Mouse (Mus musculus) liver, embryonic 14.5 days (tissue): ENCODE measurements around the gene Syne1. TPM values are rescaled to one million over a fixed set of nuclear protein-coding genes. Genes with fewer than 3 reads are reported as not detected.

Experiments
- ATAC-seq: fragments of 200-750 bp; cut with Nextera tagmentation; 2 replicates; pipeline ENCODE4 v1.8.0; 2017; ENCODE audit warnings: moderate number of reproducible peaks, mild to moderate bottlenecking, moderate library complexity; ENCODE audit not compliant: insufficient read depth
- DNase-seq, 3 experiments: peaks; one replicate each; pipeline ENCODE4 v3.0.0-alpha.2; 2012 to 2013; ENCODE audit warnings: low read depth in 3 of 3, low spot score in 3 of 3
- H3K27ac ChIP-seq: fragments of 300-500 bp; sonication (generic); 2 replicates; pipeline ENCODE4 v1.5.1; 2014; ENCODE audit warnings: moderate library complexity, mild to moderate bottlenecking, control low read depth, inconsistent platforms
- H3K27me3 ChIP-seq: fragments of 300-500 bp; sonication (generic); 2 replicates; pipeline ENCODE4 v1.6.1; 2014; ENCODE audit warnings: mild to moderate bottlenecking, low read length, moderate library complexity; ENCODE audit not compliant: control insufficient read depth, insufficient read depth
- H3K36me3 ChIP-seq: fragments of 300-500 bp; sonication (generic); replicated peaks from 2 replicates; pipeline ENCODE4 v1.6.1; 2014; ENCODE audit warnings: low read depth; ENCODE audit not compliant: control insufficient read depth, insufficient read depth
- H3K4me1 ChIP-seq, 2 experiments: fragments of 200-500 bp in 1 of 2; fragments of 300-500 bp in 1 of 2; sonication (generic) in 1 of 2; replicated peaks; 2 replicates each; pipeline ENCODE4 v1.6.1; 2012 to 2014; ENCODE audit warnings: antibody characterized with exemption in 1 of 2, inconsistent platforms in 1 of 2, low read length in 1 of 2; ENCODE audit not compliant: control insufficient read depth in 2 of 2, insufficient read depth in 2 of 2
- H3K4me2 ChIP-seq: fragments of 300-500 bp; sonication (generic); 2 replicates; pipeline ENCODE4 v1.6.1; 2014; ENCODE audit warnings: low read depth, mild to moderate bottlenecking, control low read depth, moderate library complexity
- H3K4me3 ChIP-seq, 2 experiments: fragments of 200-500 bp in 1 of 2; fragments of 300-500 bp in 1 of 2; sonication (generic) in 1 of 2; 2 replicates each; pipeline ENCODE4 v1.5.1; 2012 to 2014; ENCODE audit warnings: low read depth in 2 of 2, low read length in 2 of 2, mild to moderate bottlenecking in 2 of 2, control low read depth in 1 of 2, inconsistent platforms in 1 of 2, moderate library complexity in 1 of 2; ENCODE audit not compliant: insufficient read depth in 1 of 2
- H3K9ac ChIP-seq: fragments of 300-500 bp; sonication (generic); replicated peaks from 2 replicates; pipeline ENCODE4 v1.6.1; 2014; ENCODE audit warnings: mild to moderate bottlenecking, control low read depth, moderate library complexity
- H3K9me3 ChIP-seq: fragments of 300-500 bp; sonication (generic); 2 replicates; pipeline ENCODE4 v1.6.1; 2016; ENCODE audit warnings: low read length, mixed read lengths; ENCODE audit not compliant: control insufficient read depth
- CTCF ChIP-seq: IDR thresholded peaks from 2 replicates; pipeline ENCODE4 v1.5.1; 2016; ENCODE audit warnings: antibody characterized with exemption, low read depth, control low read depth
- EP300 ChIP-seq: IDR thresholded peaks from 2 replicates; pipeline ENCODE4 v1.6.1; 2016; ENCODE audit warnings: antibody characterized with exemption, low read depth
- WGBS: fragments of 180-500 bp; shearing (Covaris S2); extraction: QIAGEN DNeasy Blood & Tissue Kit; methylation state at CpG from one replicate; pipeline ENCODE4 v1.1.7; 2014; ENCODE audit not compliant: insufficient replicate concordance; 5-methylcytosine and 5-hydroxymethylcytosine counted together
- polyA plus RNA-seq, 2 experiments: library from polyadenylated mRNA; depleted of rRNA in 1 of 2; stranded (reverse) in 1 of 2; unstranded in 1 of 2; fragments of >200 nt; fragmentation: Nextera tagmentation in 1 of 2; extraction: Ambion mirVana in 1 of 2; gene quantifications; 2 replicates each; pipeline versions ENCODE4 v1.2.1 to v1.2.3; 2012 to 2014

Gene Syne1
- polyA plus RNA-seq (2012; rRNA removed) (2.6 and 3.1 TPM in 2 replicates), polyA plus RNA-seq (2014; fragmentation: Nextera tagmentation; extraction: Ambion mirVana) (3.1 and 3.6 TPM in 2 replicates)

DNA sequence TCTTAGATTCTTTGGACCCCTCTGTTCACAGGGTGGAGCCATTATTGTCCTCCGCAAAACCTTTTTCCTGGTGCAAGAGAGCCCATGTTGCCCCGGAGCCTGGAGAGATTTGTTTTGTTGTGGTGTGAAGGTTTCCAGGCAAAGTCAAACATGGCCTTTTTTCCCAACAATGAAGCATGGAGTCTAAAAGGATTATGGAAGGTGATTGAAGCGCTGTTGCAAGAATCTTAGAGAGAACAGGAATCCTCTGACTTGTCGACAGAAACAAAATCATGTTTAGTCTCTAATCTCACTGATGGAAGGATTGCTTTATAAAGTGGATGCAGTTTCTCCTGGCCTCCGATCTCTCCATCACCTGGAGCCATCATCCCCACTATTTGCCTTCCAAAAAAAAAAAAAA, at the start of gene Syne1:
Gene Syne1 (minus strand): TSS at position 101 of the 400 bp plus-strand sequence.
- Histone ChIP-seq H3K27me3 (no peaks in the 10 kb centered on the region; the same call in 1 of the 2 replicates), H3K36me3 (no peaks in the 10 kb centered on the region), H3K4me1 (no peaks in the 10 kb centered on the region), H3K27ac (no peak within 1 kb of the TSS), H3K4me2 (peak within 1 kb of the TSS; percentile 62), H3K4me3 (peak within 1 kb of the TSS; percentile 47 to 57), H3K9me3 (no peaks in the 10 kb centered on the region), H3K9ac (peak within 1 kb of the TSS; percentile 9; the same call in 1 of the 2 replicates)
- ATAC-seq (no peak), DNase-seq (no peak)
- no peak for TF ChIP-seq CTCF
- TF ChIP-seq EP300, result no peak
- 64% methylated on average over 5 of the region's 5 CpGs for WGBS

- no peaks in the 10 kb centered on the region for H3K9me3 ChIP-seq
- no peak overlapping the region for H3K27ac ChIP-seq
- no peaks in the 10 kb centered on the region for H3K36me3 ChIP-seq
- 0 out of 4 replicates have a peak, but pooled peaks cover 0 to 1% of the 10 kb centered on the region in 2 experiments for H3K4me1 ChIP-seq
- H3K4me3 ChIP-seq, result no peak overlapping the region
- no peak overlapping the region for H3K4me2 ChIP-seq
- TF ChIP-seq EP300 (no peak), CTCF (peak; percentile 69)
- ATAC-seq, result no peak
- no peak overlapping the region for H3K9ac ChIP-seq
- 17% methylated on average over 7 of the region's 7 CpGs for WGBS
- peak; percentile 24 to 32 (median 25) for DNase-seq
- no peaks in the 10 kb centered on the region for H3K27me3 ChIP-seq
Measured at GRCm38 (mm10) chr10:5600123-5600522, 48.8 kb upstream of the Syne1 start.

DNA sequence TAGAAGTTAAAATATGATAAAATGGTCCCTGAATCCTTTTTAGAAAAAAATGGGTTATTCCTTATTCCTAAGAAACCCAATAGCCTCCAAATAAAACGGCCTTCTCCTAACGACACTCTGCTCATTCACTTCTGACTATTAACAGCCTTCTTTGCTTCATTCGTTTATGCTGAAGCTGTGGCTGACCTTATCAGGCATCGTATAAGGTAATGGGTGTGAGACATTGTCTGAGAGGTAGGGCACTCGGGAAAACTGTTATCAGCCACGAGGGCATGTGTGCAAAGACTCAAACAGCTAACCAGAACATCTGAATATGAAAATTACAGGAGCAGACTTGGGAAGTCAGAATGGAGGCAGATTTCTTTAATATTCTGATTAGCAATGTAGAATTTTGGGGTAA, 45.3 kb upstream of the Syne1 start:
- no peaks in the 10 kb centered on the region for H3K27me3 ChIP-seq
- no peak overlapping the region for H3K4me3 ChIP-seq
- H3K9me3 ChIP-seq, result no peaks in the 10 kb centered on the region
- H3K4me2 ChIP-seq, result no peak overlapping the region
- WGBS, result 11% methylated on average over 6 of the region's 6 CpGs
- DNase-seq (no peak), ATAC-seq (no peak)
- no peak overlapping the region for H3K27ac ChIP-seq
- peaks cover 0 to 7% of the 10 kb centered on the region in 2 experiments; a peak in 2 of 4 replicates for H3K4me1 ChIP-seq
- no peak overlapping the region for H3K9ac ChIP-seq
- TF ChIP-seq EP300, result no peak
- TF ChIP-seq CTCF, result no peak
- no peaks in the 10 kb centered on the region for H3K36me3 ChIP-seq

DNA sequence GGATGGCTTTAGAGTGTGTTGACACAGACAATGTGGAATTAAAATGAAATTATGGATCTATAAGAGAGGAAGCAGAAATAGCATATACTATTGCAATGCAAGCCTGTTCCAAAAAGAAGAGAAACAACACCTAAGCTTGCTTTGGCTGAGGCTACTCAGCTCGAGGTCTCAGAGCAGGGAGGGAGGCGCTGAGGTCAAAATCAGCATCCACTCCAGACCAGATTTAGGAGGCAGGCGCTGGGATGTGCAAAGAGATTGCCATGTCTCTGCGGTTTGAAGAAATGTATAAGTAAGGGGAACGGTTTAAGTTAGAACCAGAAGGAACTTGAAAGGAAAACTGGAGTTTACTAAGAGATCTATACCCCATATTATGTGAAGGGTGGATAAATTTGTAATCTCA, 43.2 kb upstream of the Syne1 start:
- Histone ChIP-seq H3K9me3 (no peaks in the 10 kb centered on the region), H3K9ac (no peak overlapping the region), H3K4me2 (no peak overlapping the region; the same call in 1 of the 2 replicates), H3K27ac (no peak overlapping the region), H3K4me3 (0 out of 4 replicates have a peak overlapping the region, but pooled peaks of 1 of the 2 experiments have one; percentile 13), H3K36me3 (no peaks in the 10 kb centered on the region), H3K27me3 (no peaks in the 10 kb centered on the region), H3K4me1 (peaks cover 0 to 7% of the 10 kb centered on the region in 2 experiments; a peak in 2 of 4 replicates)
- WGBS, result 32% methylated on average over 5 of the region's 5 CpGs
- ATAC-seq, result no peak
- no peak for TF ChIP-seq CTCF
- TF ChIP-seq EP300, result no peak
- DNase-seq, result no peak

GRCm38 (mm10) chr10:5593464-5593863, 42.2 kb upstream of the Syne1 start, which contains the start of gene Myct1:
TSS of gene Myct1 (plus strand) at chr10:5593775.
- no peaks in the 10 kb centered on the region for H3K9me3 ChIP-seq
- WGBS, result 7% methylated on average over 5 of the region's 5 CpGs
- no peak within 1 kb of the TSS for H3K27ac ChIP-seq
- H3K4me1 ChIP-seq, result peaks cover 0 to 7% of the 10 kb centered on the region in 2 experiments; a peak in 2 of 4 replicates
- no peak within 1 kb of the TSS; the same call in 1 of the 2 replicates for H3K4me2 ChIP-seq
- H3K4me3 ChIP-seq, result 0 out of 4 replicates have a peak within 1 kb of the TSS, but pooled peaks of 1 of the 2 experiments have one; percentile 13
- no peak within 1 kb of the TSS for H3K9ac ChIP-seq
- no peaks in the 10 kb centered on the region for H3K36me3 ChIP-seq
- no peaks in the 10 kb centered on the region for H3K27me3 ChIP-seq
- no peak for ATAC-seq
- 0 out of 2 replicates have a peak, but pooled peaks have one; percentile 20 for TF ChIP-seq EP300
- no peak for TF ChIP-seq CTCF
- peak in 1 of 3 experiments; percentile 11 for DNase-seq
